Mouse (Mus musculus): ENCODE results near the gene Sh3bgr. TPM values are rescaled to one million over a fixed set of nuclear protein-coding genes. Genes with fewer than 3 reads are reported as not detected.
A peak's percentile ranks its signal among the peaks of the same experiment; 100 is the strongest.

Gene Sh3bgr
- polyA plus RNA-seq, 1 experiment, result 8.9 TPM

GRCm38 (mm10) chr16:96168837-96169236, 31.4 kb upstream of the Sh3bgr start:
- H3K4me1 ChIP-seq (replicated peaks; ENCODE audit: control insufficient read depth, insufficient read depth, low read length), result no peaks in the 10 kb centered on the region
- H3K27ac ChIP-seq (ENCODE audit: control insufficient read depth, insufficient read depth, low read length), result no peak overlapping the region
- no peak overlapping the region for H3K4me3 ChIP-seq (ENCODE audit: control insufficient read depth, insufficient read depth, low read length)
- no peaks in the 10 kb centered on the region for H3K27me3 ChIP-seq (ENCODE audit: control insufficient read depth, insufficient read depth, low read length)
- no peaks in the 10 kb centered on the region for H3K36me3 ChIP-seq (ENCODE audit: control insufficient read depth, insufficient read depth, low read length)
- WGBS, result 42% methylated on average over 4 of the region's 4 CpGs
- no peak for DNase-seq
- TF ChIP-seq POLR2A (IDR thresholded peaks at IDR 0.05; ENCODE audit: control insufficient read depth, extremely low read depth, insufficient read depth, low read length, poor library complexity) (no peak), CTCF (IDR thresholded peaks at IDR 0.05; ENCODE audit: borderline replicate concordance, control insufficient read depth, extremely low read depth, insufficient read depth, low read length, poor library complexity) (no peak)

GRCm38 (mm10) chr16:96173648-96174047, 26.6 kb upstream of the Sh3bgr start:
- Histone ChIP-seq H3K27me3 (ENCODE audit: control insufficient read depth, insufficient read depth, low read length) (no peaks in the 10 kb centered on the region), H3K27ac (ENCODE audit: control insufficient read depth, insufficient read depth, low read length) (no peak overlapping the region), H3K4me1 (replicated peaks; ENCODE audit: control insufficient read depth, insufficient read depth, low read length) (no peaks in the 10 kb centered on the region), H3K4me3 (ENCODE audit: control insufficient read depth, insufficient read depth, low read length) (no peak overlapping the region), H3K36me3 (ENCODE audit: control insufficient read depth, insufficient read depth, low read length) (no peaks in the 10 kb centered on the region)
- 93% methylated on average over 8 of the region's 8 CpGs for WGBS
- TF ChIP-seq CTCF (IDR thresholded peaks at IDR 0.05; ENCODE audit: borderline replicate concordance, control insufficient read depth, extremely low read depth, insufficient read depth, low read length, poor library complexity), result no peak
- no peak for TF ChIP-seq POLR2A (IDR thresholded peaks at IDR 0.05; ENCODE audit: control insufficient read depth, extremely low read depth, insufficient read depth, low read length, poor library complexity)
- DNase-seq, result no peak

- Histone ChIP-seq H3K27me3 (ENCODE audit: control insufficient read depth, insufficient read depth, low read length) (no peaks in the 10 kb centered on the region), H3K4me1 (replicated peaks; ENCODE audit: control insufficient read depth, insufficient read depth, low read length) (no peaks in the 10 kb centered on the region), H3K27ac (ENCODE audit: control insufficient read depth, insufficient read depth, low read length) (no peak overlapping the region), H3K4me3 (ENCODE audit: control insufficient read depth, insufficient read depth, low read length) (no peak overlapping the region), H3K36me3 (ENCODE audit: control insufficient read depth, insufficient read depth, low read length) (no peaks in the 10 kb centered on the region)
- 60% methylated on average over 2 of the region's 2 CpGs for WGBS
- DNase-seq, result no peak
- TF ChIP-seq POLR2A (IDR thresholded peaks at IDR 0.05; ENCODE audit: control insufficient read depth, extremely low read depth, insufficient read depth, low read length, poor library complexity) (no peak), CTCF (IDR thresholded peaks at IDR 0.05; ENCODE audit: borderline replicate concordance, control insufficient read depth, extremely low read depth, insufficient read depth, low read length, poor library complexity) (no peak)
Measured at GRCm38 (mm10) chr16:96175399-96175798, 24.9 kb upstream of the Sh3bgr start.

- no peaks in the 10 kb centered on the region for H3K4me1 ChIP-seq (replicated peaks; ENCODE audit: control insufficient read depth, insufficient read depth, low read length)
- TF ChIP-seq POLR2A (IDR thresholded peaks at IDR 0.05; ENCODE audit: control insufficient read depth, extremely low read depth, insufficient read depth, low read length, poor library complexity), result no peak
- TF ChIP-seq CTCF (IDR thresholded peaks at IDR 0.05; ENCODE audit: borderline replicate concordance, control insufficient read depth, extremely low read depth, insufficient read depth, low read length, poor library complexity), result no peak
- H3K27ac ChIP-seq (ENCODE audit: control insufficient read depth, insufficient read depth, low read length), result no peak overlapping the region
- DNase-seq, result no peak
- no peaks in the 10 kb centered on the region for H3K36me3 ChIP-seq (ENCODE audit: control insufficient read depth, insufficient read depth, low read length)
- no peaks in the 10 kb centered on the region for H3K27me3 ChIP-seq (ENCODE audit: control insufficient read depth, insufficient read depth, low read length)
- H3K4me3 ChIP-seq (ENCODE audit: control insufficient read depth, insufficient read depth, low read length), result no peak overlapping the region
Measured at GRCm38 (mm10) chr16:96179156-96179555, 21.1 kb upstream of the Sh3bgr start.

- no peak overlapping the region for H3K4me3 ChIP-seq (ENCODE audit: control insufficient read depth, insufficient read depth, low read length)
- no peak for TF ChIP-seq CTCF (IDR thresholded peaks at IDR 0.05; ENCODE audit: borderline replicate concordance, control insufficient read depth, extremely low read depth, insufficient read depth, low read length, poor library complexity)
- no peak for TF ChIP-seq POLR2A (IDR thresholded peaks at IDR 0.05; ENCODE audit: control insufficient read depth, extremely low read depth, insufficient read depth, low read length, poor library complexity)
- no peak overlapping the region for H3K27ac ChIP-seq (ENCODE audit: control insufficient read depth, insufficient read depth, low read length)
- no peaks in the 10 kb centered on the region for H3K36me3 ChIP-seq (ENCODE audit: control insufficient read depth, insufficient read depth, low read length)
- DNase-seq, result no peak
- peaks cover 4% of the 10 kb centered on the region; the same call in 1 of the 2 replicates for H3K4me1 ChIP-seq (replicated peaks; ENCODE audit: control insufficient read depth, insufficient read depth, low read length)
- H3K27me3 ChIP-seq (ENCODE audit: control insufficient read depth, insufficient read depth, low read length), result no peaks in the 10 kb centered on the region
- 92% methylated on average over 5 of the region's 5 CpGs for WGBS
Measured at GRCm38 (mm10) chr16:96187619-96188018, 12.6 kb upstream of the Sh3bgr start.

- no peaks in the 10 kb centered on the region for H3K36me3 ChIP-seq (ENCODE audit: control insufficient read depth, insufficient read depth, low read length)
- no peak for TF ChIP-seq CTCF (IDR thresholded peaks at IDR 0.05; ENCODE audit: borderline replicate concordance, control insufficient read depth, extremely low read depth, insufficient read depth, low read length, poor library complexity)
- 0 out of 2 replicates have a peak, but pooled peaks have one; percentile 18 for TF ChIP-seq POLR2A (IDR thresholded peaks at IDR 0.05; ENCODE audit: control insufficient read depth, extremely low read depth, insufficient read depth, low read length, poor library complexity)
- 2% methylated on average over 77 of the region's 77 CpGs for WGBS
- peaks cover 4% of the 10 kb centered on the region; the same call in 1 of the 2 replicates for H3K4me1 ChIP-seq (replicated peaks; ENCODE audit: control insufficient read depth, insufficient read depth, low read length)
- no peaks in the 10 kb centered on the region for H3K27me3 ChIP-seq (ENCODE audit: control insufficient read depth, insufficient read depth, low read length)
- H3K27ac ChIP-seq (ENCODE audit: control insufficient read depth, insufficient read depth, low read length), result no peak within 1 kb of the TSS
- H3K4me3 ChIP-seq (ENCODE audit: control insufficient read depth, insufficient read depth, low read length), result peak within 1 kb of the TSS; percentile 95
- DNase-seq, result peak; percentile 99
Measured at GRCm38 (mm10) chr16:96191531-96192506, 8.4 kb upstream of the Sh3bgr start, which contains the start of gene Lca5l. Lca5l (minus strand) TSS chr16:96192271.

Measured in thymus, adult 2 months (tissue).